Mouse (Mus musculus): ENCODE measurements around the gene Hspb8.

DNA sequence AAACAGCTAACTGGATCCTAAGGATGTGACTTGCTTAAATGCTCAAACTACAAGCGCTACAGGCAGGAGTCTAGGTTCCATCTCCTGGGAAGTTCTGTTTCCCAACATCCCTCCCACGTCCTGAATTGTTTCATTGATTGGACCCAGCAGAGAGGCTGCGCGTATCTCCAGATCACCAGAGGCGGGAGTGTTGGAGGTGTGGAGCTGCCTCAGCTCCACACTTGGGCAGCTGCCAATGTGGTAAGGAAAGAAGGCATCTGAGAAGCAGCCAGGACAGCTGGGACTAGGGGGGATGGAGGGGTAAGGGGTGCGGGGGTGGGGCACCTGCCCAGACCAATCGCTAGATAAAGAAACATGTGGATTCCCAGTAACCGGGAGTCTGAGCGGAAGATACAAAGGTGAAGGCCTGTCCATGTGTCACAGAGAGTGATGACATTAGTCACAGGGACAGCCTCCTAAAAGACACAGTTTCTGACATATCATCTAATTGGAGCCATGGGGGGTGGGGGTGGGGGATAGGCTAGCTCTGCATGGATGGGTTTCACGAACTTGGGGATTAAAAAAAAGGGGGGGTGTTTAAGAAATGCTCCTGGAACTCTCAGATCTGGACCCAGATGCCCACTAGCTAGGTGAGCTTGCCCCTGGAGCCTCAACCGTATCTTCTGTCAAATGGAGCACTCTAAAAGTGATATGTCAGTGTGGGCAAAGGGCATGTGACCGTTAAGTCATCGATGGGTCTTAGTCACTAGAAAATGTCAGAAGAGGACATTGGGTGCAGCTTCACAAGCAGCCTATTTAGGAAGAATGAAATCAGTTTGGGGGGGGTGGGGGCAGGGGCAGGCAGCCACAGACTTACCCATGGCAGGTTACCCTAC lies 12.5 kb upstream of the Hspb8 start:
- TF ChIP-seq POLR2A (IDR thresholded peaks at IDR 0.05; ENCODE audit: borderline replicate concordance, low read depth, low read length) (no peak), CTCF (IDR thresholded peaks at IDR 0.05; ENCODE audit: low read depth, low read length) (no peak)
